Mouse (Mus musculus) urinary bladder, postnatal 14 days (tissue): ENCODE measurements at regions not wholly inside any gene's neighbourhood (a gene's known extent, or its start where the extent isn't known, plus 50 kb on each side); places are given as distances from the start of the nearest gene placed in this dataset.
A peak's percentile ranks its signal among the peaks of the same experiment; 100 is the strongest.

Experiments
- DNase-seq: peaks from one replicate; pipeline ENCODE4 v3.0.0; 2021; ENCODE audit warnings: low spot score

- DNase-seq = no peak
Observed at GRCm38 (mm10) chr11:28782486-28782885, 70.5 kb upstream of the Efemp1 start.

DNA sequence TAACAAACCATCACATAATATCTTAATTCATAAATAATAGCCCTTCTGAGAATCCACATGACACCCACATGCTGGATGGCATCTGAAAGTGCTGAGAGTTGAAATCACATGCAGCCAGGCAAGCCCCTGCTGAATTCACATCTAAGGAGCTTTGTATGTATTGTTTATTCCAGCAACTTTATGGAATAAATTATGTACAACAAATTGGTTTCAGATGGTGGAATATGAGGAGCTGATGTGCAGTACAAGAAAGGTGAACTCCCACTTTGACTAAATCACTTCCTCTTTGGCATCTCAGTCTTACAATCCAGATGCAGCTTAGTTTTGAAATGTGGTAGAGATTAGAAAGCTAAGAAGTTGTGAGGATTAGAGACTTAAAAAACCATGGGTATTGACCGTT lies 82.2 kb upstream of the Efemp1 start:
- DNase-seq = no peak

GRCm38 (mm10) chr11:28760751-28761150 lies 92.3 kb upstream of the Efemp1 start:
- peak; percentile 2 for DNase-seq

DNA sequence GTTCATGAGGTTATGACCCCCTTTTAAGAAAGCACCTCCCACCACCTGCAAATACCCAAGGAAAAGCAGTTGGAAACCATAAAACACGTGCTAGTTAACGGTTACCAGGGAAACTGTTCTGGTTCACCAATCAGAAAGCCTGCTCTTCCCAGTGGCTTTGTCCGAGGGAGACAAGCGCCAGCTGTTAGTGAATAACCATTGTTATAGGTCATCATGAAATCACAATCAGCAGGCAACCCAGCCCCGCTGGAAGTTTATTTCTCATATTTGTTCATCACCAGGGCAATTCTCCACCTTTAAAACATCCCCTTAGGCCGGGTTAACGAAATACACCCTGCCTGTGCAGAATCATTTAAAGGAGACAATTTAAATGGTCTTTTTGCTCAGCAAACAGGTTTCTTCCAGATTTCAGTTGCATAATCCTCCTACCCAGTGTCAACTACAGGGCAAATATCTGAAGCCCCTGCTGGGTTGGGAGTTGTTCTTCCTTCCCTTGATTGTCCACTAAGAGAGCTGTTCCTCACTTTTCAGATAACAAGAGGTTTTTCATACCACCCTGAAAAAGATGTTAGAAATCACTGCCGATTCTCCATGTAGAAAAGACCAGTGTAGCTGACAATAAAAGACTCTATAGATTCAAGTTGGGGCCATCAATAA lies 117.9 kb upstream of the Efemp1 start:
- peak; percentile 14 for DNase-seq

DNA sequence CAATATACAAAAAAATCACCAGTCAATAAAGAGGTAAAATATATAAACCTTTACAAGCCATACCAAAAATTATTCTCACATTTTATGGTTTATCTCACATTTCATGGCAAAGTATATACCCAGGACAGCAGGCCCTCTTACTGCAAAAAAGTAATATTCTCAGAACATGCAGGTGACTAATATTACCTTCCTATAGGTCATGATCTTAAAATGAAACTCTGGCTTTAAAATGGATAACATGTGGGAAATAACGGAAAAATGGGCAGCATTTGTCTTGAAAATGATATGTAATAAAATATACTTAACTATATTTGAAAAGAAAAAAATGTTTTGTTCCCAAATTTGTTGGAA lies 118.4 kb upstream of the Efemp1 start:
- no peak for DNase-seq

DNA sequence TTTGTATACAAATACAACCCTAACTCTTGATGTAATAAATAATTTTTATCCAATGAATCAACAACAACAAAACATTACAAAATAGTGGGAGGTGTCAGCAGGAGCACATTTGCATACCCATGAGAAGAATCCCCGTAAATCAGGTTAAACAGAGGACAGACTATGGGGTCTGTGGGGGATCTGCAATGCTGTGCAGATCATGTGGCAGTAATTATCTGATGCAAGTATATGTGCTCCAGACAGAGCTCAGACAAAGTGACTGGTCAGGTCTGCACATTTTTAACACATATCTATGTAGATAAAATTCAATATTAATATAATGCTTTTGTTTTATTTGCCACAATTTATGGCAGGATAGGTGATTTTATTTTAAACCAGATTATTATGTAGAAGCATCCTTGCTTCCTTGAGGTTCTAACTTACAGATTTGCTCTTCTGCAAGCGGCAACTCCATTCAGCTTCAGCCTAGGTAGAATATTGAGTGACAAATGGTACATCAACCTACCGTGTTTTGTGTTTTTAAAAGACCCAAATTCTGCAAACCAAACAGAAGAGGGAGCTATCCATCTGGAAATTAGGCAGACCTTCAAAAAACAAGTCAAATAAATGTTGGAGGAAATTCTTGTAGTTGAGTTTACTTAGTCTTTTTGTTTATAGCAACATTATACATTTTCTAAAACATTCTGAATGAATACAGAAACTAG lies 119.0 kb upstream of the Efemp1 start:
- no peak for DNase-seq

DNA sequence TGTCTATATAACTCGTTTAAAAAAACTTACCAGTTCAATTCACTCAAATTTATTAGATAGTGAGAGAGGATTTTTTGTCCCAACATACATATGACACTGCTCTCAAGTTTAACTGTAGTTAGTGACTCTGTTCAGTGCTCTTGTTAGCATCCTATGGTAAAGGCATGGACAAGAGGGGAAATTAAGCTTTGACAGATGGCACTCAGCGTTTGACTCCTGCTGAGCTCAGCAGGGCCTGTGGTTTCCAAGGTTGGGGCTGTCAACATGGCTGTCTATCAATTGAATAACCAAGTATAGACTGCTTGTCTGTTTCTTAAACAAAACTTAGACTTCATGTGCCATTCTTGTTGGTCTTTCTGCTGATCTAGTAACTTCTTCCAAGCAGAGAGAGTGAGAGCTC lies 122.9 kb upstream of the Efemp1 start:
- DNase-seq = no peak

DNA sequence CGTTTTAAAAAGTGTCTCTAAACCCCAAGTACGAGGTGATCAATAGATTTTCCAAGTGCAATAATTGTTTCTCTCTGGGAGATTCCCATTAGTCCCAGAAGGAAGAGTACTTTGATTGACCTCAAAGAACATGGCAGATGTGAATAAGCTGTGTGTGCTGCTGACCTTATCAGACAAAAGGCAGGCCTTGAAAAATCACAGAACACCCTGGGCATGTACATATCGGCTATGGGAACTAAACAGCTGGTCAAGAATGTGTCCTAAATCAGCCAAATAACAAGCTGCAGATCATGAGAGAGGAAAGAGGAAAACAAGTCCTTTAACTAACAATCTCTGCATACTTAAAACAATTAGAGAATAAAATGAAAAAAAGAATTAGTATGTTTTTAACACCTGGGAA lies 125.4 kb upstream of the Ccdc85a start:
- no peak for DNase-seq

DNA sequence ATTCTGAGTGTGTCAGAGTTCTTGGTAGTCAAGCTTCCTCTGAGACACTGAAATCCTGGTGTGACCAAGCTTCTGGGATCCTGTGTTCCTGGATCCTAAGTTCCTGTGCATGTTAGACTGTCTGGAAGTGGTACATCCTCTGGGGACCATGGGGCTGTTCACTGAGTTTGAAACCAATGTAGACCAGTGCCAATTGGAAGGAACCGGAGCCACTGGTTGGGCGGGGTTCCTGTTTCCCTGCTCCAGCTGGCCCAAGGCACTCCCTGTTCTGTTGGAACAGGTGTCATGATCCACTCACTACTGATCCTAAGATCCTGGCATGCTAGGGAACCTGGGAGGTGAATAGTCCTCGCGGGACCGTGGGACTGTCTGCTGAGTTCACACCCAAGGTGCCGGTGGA lies 124.3 kb upstream of the Ccdc85a start:
- no peak for DNase-seq

DNA sequence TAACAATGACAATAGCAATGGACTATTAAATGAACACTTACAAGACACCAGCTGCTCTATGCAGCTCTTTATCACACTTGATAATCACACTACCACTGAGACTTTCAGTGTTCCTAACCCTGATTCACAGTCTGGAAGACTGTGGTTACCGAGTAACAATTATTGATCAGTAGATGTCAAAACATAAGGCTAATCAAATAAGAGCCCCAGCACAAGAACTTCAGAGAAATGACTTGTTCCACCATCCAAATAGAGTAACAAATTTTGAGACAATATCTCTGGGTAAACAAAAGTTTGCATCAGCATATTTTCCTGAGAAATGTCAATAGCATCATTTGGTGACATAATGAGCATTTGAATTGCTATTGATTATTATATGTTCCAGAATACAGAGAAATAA lies 118.3 kb upstream of the Ccdc85a start:
- DNase-seq = no peak

DNA sequence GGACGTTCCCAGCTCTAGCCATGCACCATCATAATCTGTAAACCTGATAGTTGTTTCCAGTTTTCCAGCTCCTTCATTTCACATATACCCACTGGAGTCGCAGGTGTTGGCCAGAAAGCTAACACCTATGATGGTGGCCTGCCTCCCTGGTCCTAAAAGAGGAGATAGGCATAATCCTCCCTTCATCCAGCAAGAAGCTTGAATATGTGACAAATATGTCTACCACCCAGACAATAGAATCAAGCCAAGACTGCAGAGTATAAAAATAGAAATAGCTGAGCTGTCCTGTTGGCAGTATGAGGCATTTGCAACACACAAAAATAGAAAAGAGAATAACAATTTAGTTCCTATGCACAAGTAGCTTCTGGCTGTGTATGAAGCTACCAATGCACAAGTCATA lies 117.3 kb upstream of the Ccdc85a start:
- DNase-seq = no peak

GRCm38 (mm10) chr11:28699766-28700165 lies 115.6 kb upstream of the Ccdc85a start:
- DNase-seq = no peak

DNA sequence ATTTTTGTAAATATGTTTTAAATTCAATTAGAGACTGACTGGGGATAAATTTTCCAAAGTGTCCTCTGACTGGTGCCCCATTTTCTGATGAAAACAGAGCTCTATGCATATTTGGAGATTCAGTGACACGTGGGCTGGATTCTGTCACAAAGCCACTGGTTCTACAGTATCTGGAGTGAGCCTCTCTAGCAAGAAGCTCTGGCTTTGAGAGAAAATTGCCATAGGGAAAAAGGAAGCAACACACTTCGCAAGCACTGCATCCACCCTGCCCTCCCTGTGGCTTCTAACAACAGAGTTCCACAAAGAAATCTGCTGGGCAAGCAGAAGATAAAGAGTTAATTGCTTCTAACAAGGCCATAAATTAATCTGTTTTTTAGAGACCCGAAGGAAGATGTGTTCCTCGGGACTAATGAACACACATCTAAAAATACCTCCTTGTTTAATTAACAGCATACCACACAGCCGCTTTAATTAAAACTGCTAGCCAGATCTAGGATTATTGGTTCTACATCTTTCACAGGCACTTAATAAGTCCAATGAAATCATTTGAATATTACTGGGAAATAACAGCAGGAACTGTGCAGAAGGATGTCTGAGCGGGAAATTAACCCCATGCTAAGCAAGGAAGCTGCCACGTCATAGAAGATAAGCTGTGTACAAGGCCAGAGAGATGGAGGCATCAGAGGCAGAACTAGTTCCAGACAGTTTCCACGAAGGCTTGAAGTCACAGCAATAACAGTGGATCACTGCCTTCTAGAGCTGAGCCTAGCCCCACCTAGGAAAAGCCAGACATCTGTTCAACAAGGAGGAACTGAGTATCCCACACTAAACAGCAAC lies 113.7 kb upstream of the Ccdc85a start:
- no peak for DNase-seq

DNA sequence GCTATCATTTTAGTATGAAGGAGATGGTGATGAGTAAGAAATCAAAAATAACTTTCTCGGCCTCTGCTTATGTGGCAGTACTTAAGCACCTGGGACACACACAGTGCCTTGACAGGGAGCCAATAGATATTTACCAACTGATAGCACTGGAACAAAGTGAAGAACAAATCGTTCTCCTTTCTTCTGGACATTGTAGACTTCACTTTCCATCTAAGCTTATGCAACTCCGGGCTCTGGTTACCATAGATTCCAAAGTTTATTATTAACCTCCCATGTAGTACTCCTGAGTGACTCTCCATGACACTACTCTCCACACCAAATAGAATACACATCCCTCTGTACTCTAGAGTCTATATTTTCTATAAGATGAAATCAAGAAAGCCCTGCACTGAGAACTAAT lies 110.9 kb upstream of the Ccdc85a start:
- no peak for DNase-seq

- no peak for DNase-seq
Observed at GRCm38 (mm10) chr11:28693303-28693702, 109.2 kb upstream of the Ccdc85a start.

- DNase-seq = no peak
Observed at GRCm38 (mm10) chr11:28692263-28693194, 108.4 kb upstream of the Ccdc85a start.

DNA sequence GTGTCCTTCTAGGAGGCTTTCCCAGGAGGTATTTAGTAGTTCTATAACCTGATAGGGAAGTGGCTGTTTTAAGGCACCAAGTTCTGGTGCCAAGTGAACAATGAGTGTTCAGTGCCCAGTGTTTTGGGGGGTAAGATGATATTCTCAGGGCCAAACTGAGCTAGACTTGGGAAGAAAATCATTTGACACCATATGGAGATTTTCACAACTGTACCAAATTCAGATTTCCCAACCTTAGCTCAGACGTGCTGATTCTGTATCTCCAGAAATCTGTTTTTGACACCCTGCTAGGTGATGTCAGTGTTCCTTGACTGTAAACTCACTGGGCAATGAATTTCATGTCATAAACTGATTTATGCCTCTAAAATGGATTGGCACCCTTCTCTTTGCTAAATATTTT lies 104.3 kb upstream of the Ccdc85a start:
- no peak for DNase-seq

GRCm38 (mm10) chr11:28685407-28685806 lies 101.3 kb upstream of the Ccdc85a start:
- DNase-seq = no peak

- no peak for DNase-seq
Observed at GRCm38 (mm10) chr11:28681311-28681710, 97.2 kb upstream of the Ccdc85a start.

GRCm38 (mm10) chr11:28670765-28671164 lies 86.6 kb upstream of the Ccdc85a start:
- no peak for DNase-seq

- DNase-seq = no peak
Observed at GRCm38 (mm10) chr11:28669359-28669758, 85.2 kb upstream of the Ccdc85a start.

DNA sequence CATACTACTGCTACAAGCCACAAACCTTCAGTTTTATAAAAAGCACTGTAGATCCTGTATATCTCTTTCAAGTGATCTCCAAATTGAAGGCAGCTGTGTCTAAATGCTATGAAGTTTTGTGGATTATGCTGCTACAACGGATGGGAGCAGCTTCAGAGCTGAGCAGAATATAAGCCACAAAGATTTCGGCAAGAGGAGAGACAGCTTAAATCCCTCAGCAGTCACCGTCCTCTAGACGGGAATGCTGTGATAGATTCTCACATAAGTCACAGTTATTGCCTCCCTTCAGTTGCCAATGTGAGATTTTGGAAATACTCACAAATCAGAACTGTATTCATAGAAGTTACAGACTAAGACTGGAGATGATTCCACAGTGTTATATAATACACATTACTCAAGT lies 76.3 kb upstream of the Ccdc85a start:
- DNase-seq = no peak
